Mouse (Mus musculus): ENCODE data around the gene Ctr9. TPM values are rescaled to one million over a fixed set of nuclear protein-coding genes. Genes with fewer than 3 reads are reported as not detected.

Ctr9 gene
- 10 to 100 TPM; 42.6 to 54.4 (median 45.5) TPM for total RNA-seq (2022)

DNA sequence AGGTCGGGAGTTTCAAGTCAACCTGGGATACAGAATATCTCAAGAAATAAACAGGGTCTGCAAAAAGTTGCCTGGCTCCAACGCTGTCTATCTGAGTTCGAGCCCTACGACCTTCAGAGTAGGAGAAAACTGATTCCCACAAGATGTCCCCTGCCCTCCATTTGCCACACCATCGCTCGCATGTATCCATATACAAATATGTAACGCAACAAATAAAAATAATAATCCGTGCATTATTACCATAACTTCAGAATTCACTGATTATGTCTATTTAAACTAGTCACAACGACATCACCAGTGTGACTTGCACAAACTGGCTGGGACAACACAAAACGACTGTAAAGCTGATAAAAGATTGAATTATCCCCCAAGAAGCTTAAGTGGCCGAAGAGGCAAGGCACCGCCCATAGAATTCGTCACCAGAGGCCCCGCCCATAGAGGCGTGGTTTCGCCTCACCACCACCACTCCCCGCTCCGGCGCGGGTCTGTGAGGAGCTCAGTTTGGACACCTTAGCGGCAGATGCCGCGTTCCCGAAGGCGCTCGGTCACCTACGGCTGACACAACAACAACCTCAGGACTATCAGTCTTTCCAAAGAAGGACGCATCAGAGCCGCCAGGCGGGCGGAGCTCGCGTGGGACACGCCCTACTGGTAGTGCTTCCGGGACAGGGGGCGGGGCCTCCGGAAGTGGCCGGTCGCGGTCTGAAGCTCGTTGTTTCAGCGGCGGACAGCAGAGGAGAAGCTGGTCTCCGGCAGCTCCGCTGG is at the start of gene Ctr9:
TSS of gene Ctr9 (plus strand) at position 671 of the 765 bp plus-strand sequence.
- DNase-seq (ENCODE audit: low spot score in 2 of 2): peak; percentile 91 to 95

DNA sequence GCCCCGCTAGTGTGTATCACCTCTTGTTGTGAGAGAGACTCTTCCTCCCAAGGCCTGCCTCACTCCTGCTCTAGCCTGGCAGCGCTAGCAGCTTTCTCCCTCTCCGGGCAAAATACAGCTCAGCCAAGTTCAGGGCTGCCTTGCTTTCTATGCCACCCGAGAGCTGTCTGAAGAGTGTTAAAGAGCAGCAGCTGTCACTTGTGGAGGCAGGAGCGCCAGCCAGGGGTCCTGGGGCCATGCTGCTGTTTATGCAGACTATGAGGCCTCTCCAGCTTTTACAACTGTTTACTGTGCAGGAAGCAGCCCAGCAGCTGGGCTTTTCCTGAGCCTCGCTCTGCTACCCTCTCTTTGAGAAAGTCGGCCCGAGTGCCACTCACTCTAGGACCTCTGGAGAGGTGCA is 47.7 kb upstream of the Ctr9 start:
- DNase-seq (ENCODE audit: low spot score in 2 of 2): no peak

DNA sequence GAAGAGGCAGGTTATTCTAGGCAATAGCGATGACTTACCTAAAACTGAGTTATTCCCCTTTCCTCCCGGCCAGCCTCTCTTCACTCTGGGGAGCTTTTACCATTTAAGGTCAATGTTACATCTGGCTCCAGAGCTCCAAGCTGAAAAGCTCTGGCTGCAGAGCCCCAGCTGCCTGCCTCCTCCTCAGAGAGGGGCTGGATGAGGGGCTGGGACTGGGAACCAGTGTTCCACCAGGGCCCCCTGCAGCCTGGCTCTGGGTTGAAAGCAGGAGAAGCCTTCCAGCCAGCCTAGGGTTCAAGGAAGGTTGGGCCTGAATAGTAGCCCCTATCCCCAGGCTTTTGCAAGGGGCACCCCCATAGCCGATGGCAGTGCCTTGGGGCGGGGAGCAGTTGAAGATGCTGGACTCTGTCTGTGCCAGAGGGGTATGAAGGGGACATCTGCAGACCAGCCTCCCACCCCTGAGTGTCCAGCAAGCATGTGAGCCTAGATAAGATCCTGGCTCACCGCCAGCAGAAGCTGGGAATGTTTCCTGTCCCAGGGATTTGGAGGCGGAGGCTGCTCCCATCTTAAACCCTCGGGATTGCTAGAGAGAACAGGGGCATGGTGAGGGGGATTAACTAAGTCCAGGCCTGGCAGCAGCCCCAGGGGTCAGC is 46.6 kb upstream of the Ctr9 start, which contains the start of gene Mrvi1:
TSS of gene Mrvi1 (minus strand) at position 409 of the 653 bp plus-strand sequence.
- peak in 1 of 2 experiments; percentile 11 for DNase-seq (ENCODE audit: low spot score in 2 of 2)

DNA sequence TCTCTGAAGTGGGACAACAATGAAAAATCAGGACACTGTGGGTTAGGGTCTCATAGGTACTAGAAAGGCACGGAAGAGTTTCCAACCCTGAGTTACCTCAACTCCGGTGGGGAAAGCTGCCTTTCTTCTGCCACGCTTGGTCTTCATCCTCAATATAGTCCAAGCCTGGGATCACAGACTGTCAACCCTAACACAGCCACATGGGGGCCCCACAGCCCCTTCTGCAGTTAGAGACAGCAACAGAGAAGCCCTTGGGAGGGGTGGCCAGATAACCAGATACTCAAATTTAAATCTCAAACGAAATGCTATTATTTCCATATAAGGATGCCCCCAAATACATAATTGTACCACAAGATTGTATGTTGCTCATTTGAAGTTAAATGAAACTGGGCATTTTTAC is 46.0 kb upstream of the Ctr9 start:
- peak in 1 of 2 experiments; percentile 39 for DNase-seq (ENCODE audit: low spot score in 2 of 2)

DNA sequence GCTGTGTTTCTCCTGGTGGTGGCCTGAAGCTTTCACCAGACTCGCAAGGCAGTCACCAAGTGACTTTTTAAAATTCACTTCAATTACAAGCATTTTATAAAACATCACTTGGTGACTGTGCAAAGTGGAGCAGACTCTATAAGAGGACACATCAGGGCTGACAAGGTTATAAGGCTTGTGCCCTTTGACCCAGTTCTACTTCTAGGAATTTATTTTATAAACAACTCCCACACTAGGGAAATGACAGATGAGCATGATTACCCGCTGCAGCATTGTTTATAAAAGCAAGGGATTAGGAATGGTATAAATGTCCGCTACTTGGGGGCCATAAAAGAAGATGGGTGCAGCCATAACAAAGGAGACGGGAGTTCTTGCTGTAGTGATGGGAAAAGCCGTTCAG is 45.1 kb upstream of the Ctr9 start:
- DNase-seq (ENCODE audit: low spot score in 2 of 2): no peak

DNA sequence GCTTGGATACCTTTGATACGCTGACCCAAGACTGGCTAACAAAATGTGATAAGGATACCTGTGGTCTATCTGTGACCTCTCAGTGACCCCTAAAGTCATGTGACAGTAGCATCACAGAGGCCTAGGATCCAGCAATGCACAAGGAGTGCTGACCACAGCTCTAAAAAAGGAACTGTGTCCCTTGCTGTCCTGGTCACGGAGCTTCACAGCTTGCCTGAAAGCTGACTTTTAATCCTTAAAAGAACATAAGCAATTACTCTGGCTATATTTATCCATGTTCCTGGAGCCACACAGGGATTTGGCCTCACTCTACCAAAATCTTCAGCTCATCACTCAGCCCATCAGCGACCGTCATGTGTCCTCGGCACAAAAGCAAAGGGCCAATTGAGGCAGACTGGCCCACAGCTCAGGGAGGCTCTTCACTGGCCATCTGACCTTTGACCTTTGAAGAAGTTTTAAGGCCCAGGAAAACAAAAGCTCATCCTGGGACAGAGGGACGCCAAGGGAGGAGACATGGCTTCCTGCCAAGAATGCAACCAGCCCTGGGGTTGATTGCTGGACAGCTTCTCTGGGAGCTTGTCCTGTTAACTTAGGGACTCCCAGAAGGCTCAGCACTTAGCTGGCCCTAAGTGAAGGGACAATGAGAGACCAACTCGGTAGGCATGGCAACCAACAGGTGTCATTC is 43.0 kb upstream of the Ctr9 start:
- no peak for DNase-seq (ENCODE audit: low spot score in 2 of 2)

DNA sequence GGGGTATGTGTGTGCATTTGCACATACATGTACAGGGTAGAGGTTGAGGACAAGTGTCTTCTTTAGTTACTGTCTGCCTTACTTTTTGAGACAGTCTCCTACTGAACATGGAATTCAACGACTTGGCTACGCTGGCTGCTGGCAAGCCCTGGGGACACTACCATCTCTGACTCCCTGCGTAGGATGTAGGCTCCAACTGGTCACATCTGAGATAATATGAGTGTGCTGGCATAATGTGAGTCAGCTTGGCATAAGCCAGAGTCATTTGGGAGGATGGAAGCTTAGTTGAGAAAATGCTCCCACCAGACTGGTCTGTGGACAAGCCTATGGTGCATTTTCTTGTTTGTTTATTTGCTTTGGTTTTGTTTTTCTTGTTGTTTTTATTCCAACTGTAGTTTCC is 40.7 kb upstream of the Ctr9 start:
- DNase-seq (ENCODE audit: low spot score in 2 of 2): peak; percentile 49 to 55

DNA sequence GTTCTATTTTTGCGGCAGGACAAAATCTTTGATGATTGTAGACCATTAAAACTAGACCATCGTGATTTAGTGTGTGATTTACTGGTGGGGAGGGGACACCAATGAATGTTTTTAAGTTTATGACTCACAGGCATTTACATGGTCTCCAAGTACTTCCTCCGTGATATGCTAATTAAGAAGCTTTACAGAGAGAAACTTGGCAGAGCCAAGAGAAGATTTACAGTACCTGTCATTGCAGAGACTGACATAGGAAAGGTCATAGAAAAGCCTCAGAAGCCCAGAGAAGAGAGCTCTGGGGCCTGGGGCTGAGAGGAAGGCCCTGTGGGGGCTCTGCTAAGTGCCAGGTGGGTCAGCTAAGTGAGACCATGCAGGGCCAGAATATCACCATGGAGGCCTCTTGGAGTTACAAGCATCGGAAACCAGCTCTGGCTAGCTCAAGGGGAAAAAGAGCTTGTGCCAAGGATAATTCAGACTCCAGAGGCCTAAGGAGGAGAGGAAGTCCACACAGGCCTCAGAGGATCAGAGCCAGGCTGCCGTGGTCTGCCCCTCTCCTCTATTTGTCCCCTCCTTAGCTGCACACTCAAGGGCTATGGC is 39.4 kb upstream of the Ctr9 start:
- DNase-seq (ENCODE audit: low spot score in 2 of 2): no peak

DNA sequence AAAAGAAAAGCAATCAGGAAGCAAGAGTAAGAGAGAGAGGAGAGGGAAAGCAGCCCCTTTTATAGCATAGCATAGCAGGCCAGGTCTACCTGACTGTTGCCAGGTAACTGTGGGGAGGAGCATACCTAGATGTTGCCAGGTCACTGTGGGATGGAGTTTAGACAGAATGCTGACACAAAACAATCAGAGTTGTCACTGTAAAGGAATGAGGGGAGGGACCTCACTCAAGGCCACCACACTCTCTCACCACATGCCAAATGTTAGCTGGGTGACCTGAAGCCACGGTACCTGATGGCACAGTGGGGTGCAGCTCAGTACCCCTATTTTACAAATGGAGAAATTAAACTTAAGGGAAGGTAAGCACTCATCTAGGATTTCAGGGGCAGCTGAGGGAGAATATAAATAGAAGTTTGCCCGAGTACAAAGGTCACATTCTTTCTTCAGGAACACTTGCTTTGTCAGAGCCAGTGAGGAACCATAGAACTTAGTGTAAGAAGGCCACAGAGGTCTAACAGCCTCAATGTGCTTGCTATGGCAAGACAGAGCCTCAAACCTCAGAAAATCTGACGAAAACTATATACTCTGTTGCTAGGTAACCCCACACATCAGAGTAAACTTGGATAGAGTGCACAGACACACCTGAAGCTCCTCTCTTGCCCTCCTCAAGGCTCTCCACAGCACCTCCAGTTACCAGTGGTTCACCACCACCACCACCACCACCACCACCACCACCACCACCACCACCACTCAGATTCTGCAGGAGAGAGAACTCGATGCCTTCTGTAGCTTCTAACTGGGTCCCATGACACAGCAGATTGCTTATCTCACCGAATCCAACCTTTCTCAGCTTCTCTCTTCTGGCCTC is 38.2 kb upstream of the Ctr9 start:
- no peak for DNase-seq (ENCODE audit: low spot score in 2 of 2)

DNA sequence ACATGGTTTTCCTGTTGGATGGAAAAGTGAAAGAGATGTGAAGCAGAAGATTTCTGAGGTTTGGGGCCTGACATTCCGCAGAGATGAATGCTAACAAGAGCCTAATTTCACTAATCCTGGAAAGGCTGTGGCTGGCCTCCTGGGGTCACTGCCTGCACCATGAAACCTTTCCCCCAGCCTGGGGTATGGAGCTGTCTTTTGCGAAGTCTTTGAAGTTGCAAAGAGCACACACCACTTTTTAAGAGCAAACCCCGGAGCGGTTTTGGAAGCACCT is 37.6 kb upstream of the Ctr9 start:
- DNase-seq (ENCODE audit: low spot score in 2 of 2): no peak

DNA sequence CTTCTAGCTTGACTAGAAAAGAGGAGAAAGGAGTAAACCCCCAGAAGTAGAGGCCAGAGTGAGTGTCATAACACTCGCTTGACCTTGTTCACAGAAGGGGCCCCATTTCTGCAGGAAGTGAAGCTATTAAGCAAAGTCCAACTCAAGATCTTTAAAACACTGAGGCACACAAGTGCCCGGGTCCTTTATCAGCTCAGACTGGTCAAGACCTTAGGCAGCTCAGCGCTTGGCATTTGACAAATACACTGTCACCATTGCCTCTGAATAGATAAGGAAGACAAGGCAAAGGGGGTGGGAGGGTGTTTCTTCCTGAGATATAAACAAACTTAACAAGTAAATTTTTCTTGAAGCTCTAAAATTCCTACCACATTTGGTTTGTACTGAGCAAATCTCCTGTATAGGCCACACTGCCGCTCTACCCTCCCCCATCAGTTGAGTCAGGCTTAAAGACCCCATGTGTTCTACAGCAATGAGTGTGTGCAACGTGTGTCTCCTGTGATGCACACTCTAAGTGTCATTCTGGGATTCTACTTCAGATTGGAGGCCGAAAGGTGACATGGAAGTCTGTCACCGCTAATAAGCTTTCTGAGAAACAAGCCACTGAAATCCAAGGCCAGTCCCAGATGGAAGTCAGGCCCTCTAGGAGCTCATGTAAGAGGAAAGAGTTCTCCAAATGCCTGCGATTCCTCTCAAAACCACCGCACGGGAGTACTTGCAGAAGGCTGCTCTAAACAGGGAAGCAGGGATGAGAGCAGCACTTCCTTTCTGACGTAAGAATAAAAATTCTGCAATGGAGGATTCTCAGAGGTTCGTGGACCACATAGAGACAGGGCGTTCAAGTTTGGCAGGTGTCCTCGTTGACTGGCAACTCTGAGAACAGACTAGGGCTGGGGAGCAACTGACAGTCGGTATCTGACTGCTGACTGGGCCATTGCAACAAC is 29.6 kb upstream of the Ctr9 start:
- DNase-seq (ENCODE audit: low spot score in 2 of 2): no peak

DNA sequence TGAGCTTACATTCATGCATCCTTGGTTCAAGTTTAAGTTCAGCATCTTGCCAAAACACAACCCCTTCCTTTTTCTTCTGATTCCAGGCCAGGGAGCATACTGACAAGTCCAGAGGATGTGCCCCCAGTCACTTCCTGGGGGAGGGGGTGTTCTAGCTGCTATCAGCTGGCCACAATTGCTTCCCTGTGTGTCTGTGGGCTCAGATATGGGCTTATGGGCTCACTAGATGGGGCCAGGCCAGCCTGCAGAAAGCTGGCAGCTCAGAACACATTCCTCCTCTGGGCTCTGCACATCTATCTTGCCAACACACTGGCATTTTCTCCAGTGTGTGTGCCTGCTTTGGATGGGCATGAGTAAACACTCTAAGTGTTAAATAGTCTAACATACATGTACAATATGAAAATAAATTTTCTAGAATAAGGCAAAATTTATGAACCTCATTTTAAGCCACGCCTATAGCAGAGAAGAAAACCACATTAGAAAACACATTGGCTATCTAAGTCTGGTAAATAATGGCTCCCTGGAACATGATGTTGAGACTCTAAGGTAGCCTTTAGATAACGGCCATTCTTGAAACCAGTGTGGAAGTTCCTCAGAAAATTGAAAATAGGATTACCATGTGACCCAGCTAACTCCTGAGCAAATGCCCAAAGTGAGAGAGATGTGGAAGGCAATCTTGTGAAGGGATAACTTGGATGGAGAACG is 24.5 kb upstream of the Ctr9 start:
- DNase-seq (ENCODE audit: low spot score in 2 of 2): no peak

DNA sequence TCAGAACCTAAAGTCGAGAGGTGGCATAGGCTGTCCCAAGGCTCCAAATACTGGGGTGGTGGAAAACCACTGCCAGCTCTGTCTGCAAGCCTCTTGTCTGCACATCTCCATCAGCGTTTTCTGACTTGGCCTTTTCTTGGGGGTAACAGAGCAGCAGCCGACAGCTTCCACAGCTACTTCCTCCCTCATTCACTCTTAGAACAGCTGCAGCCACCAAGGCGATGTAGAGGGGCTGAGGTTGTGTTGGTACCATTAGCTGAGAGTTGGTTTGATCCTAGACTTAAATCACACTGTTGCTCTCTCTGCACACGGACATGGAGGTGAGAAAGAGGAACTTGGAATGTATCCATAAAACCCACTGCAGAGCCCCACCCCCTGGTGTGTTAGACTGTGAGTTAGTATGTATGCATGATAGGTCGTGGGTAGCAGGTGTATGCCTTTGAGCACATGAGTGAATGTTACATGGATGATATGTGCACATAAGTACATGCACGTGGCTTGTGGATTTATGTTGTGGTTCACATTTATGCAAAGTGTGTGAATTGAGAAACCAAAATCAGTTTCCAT is 14.6 kb upstream of the Ctr9 start:
- no peak for DNase-seq (ENCODE audit: low spot score in 2 of 2)

DNA sequence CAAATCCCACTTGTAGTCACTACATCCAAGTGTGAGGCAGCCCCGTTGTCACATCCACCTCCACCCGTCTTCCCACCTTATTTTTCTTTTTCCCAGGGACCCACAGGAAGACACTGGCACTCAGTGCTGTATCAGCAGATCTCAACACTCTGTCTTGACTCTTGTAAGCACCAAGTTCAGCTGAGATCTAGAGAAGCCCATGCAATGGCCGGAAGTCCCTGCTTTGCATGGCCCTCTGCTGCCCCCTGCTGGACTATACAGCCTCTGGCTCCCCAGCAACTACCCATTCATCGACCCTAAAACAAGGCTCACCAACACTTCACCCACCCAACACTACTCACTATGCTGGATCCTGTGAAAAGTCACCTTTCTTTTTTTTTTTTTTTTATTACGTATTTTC is 13.9 kb upstream of the Ctr9 start:
- peak; percentile 70 to 86 for DNase-seq (ENCODE audit: low spot score in 2 of 2)

DNA sequence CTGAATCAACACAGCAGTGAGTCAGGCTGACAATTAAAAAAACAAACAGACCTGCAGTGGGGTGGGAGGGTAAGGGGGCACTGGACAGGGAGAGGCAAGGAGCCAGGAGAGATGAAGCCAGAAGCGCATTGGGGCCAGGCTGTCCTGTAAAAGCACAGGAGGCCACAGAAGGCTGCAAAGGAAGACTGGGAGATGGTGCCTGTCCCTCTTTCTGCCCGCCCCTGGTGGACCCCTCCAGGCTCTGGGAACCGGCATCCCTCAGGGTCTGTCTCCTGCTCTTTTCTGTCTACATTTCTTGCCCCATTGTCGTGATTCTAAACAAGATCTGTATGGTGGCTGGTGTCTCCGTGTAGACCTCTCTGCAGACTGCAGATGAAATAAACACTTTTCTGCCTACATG is 13.0 kb upstream of the Ctr9 start:
- DNase-seq (ENCODE audit: low spot score in 2 of 2): no peak

DNA sequence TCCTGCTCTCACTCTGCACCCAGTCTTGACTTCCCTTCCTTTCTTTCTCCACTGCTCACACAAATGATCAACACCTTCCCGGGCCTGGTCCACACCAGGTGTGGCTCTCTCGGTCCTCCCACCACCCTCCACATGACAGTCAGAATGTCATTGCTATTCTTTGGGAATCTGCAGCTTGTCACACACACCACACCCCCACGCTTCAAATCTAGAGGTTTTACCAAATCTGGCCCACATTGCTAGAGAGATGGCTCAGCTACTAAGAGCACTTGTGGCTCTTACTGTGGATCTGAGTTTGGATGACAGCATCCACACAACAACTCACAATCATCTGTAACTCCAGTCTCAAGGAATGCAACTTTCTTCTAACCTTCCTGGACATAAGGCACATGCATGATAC is 11.8 kb upstream of the Ctr9 start:
- no peak for DNase-seq (ENCODE audit: low spot score in 2 of 2)

DNA sequence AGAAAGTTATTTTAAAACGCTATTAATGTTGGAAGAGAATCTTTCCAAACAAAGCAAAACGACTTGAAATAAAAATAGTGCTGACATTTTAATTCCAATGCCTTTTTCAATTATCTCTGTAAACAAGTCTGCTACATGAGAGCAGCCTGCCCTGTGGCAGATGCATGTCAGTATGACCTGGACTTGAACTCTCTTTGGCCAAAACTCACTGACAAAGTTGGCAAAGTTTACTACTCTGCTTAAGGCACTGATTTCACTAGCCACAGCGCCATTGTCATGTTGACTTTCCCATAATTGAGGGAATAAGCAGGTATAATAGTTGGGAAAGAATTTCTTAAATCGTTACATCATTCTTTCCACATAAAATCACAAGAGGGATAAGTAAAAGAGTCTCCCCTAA is 7.9 kb upstream of the Ctr9 start:
- DNase-seq (ENCODE audit: low spot score in 2 of 2): no peak

DNA sequence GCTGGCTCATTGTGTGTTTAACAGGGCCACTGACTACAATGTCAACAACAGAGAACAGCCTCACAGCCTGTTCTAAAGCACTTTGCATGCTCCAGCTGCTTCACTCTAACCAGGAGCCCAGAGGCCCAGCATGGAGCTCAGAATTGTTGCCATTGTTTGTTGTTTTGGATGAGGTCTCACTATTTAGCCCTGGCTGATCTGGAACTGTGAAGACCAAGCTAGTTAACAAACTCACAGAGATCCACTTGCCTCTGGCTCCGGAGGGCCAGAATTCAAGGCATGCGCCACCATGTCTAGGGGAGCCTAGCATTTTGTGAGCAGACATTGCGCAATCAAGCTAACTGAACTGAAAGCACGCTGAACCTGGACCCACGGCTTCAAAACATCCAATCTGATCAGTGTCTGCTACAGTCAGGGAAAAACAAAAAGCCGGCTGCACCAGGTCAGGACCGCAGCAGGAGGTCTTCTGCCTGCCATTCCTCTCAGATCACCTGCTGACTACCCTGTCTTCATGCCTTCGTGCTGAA is 4.6 kb upstream of the Ctr9 start:
- peak in 1 of 2 experiments; percentile 15 for DNase-seq (ENCODE audit: low spot score in 2 of 2)

DNA sequence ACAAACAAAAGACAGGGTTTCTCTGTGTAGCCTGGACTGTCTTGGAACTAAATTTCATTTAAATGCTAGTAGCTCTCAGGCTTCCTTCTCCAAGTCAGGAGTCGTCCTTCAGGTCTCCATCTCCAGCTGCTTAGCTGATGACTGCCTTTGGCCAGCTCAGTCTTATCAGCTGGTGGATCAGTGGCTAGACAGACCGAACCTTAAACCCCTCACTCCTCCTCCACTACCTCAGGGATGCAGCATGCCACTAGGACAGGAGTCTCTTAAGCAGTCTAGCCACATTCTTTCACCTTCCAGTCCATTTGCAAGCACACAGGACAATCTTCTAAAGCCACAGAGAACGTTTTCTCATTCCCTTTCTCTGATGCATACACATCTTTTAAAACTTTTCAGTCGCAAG is 3.8 kb upstream of the Ctr9 start:
- no peak for DNase-seq (ENCODE audit: low spot score in 2 of 2)
